Mouse (Mus musculus) liver, embryonic 11.5 days (tissue): ENCODE results near the gene Bfsp1. TPM values are rescaled to one million over a fixed set of nuclear protein-coding genes. Genes with fewer than 3 reads are reported as not detected.

Experiments
- ATAC-seq: fragments of 200-750 bp; cut with Nextera tagmentation; replicated peaks from 2 replicates; pipeline ENCODE4 v1.8.0; 2017; ENCODE audit warnings: moderate number of reproducible peaks, mild to moderate bottlenecking, moderate TSS enrichment, moderate library complexity; ENCODE audit not compliant: low FRiP score
- DNase-seq: peaks from one replicate; pipeline ENCODE4 v3.0.0-alpha.2; 2017; ENCODE audit warnings: low spot score
- H3K27ac ChIP-seq: fragments of 300-500 bp; sonication (generic); 2 replicates; pipeline ENCODE4 v1.5.1; 2014; ENCODE audit warnings: mild to moderate bottlenecking, low read depth, low read length, control low read depth
- H3K27me3 ChIP-seq: fragments of 300-500 bp; sonication (generic); replicated peaks from 2 replicates; pipeline ENCODE4 v1.6.1; 2014; ENCODE audit warnings: low read length, mixed read lengths; ENCODE audit not compliant: control insufficient read depth, insufficient read depth
- H3K36me3 ChIP-seq: fragments of 300-500 bp; sonication (generic); 2 replicates; pipeline ENCODE4 v1.6.1; 2014; ENCODE audit warnings: mild to moderate bottlenecking, low read length, moderate library complexity, mixed read lengths; ENCODE audit not compliant: control insufficient read depth, insufficient read depth
- H3K4me1 ChIP-seq: fragments of 300-500 bp; sonication (generic); replicated peaks from 2 replicates; pipeline ENCODE4 v1.6.1; 2014; ENCODE audit warnings: low read length, mixed read lengths; ENCODE audit not compliant: control insufficient read depth, insufficient read depth
- H3K4me2 ChIP-seq: fragments of 300-500 bp; sonication (generic); 2 replicates; pipeline ENCODE4 v1.6.1; 2014; ENCODE audit warnings: mild to moderate bottlenecking, control low read depth, moderate library complexity
- H3K4me3 ChIP-seq: fragments of 300-500 bp; sonication (generic); 2 replicates; pipeline ENCODE4 v1.5.1; 2014; ENCODE audit warnings: low read depth, low read length, control low read depth
- H3K9ac ChIP-seq: fragments of 300-500 bp; sonication (generic); 2 replicates; pipeline ENCODE4 v1.6.1; 2014; ENCODE audit warnings: low read depth, low read length, control low read depth
- H3K9me3 ChIP-seq: fragments of 300-500 bp; sonication (generic); 2 replicates; pipeline ENCODE4 v1.6.1; 2016; ENCODE audit warnings: low read length, inconsistent platforms, mixed read lengths; ENCODE audit not compliant: control insufficient read depth
- WGBS: fragments of 180-500 bp; shearing (Covaris S2); extraction: QIAGEN DNeasy Blood & Tissue Kit; methylation state at CpG from one replicate; pipeline ENCODE4 v1.1.7; 2014; 5-methylcytosine and 5-hydroxymethylcytosine counted together
- polyA plus RNA-seq: library from polyadenylated mRNA; unstranded; fragments of >200 nt; fragmentation: Nextera tagmentation; extraction: Ambion mirVana; gene quantifications from 2 replicates; pipeline ENCODE4 v1.2.1, GENCODE M21; 2014

Bfsp1 gene
- polyA plus RNA-seq, 1 experiment from 2014 or later = 0.45 TPM

DNA sequence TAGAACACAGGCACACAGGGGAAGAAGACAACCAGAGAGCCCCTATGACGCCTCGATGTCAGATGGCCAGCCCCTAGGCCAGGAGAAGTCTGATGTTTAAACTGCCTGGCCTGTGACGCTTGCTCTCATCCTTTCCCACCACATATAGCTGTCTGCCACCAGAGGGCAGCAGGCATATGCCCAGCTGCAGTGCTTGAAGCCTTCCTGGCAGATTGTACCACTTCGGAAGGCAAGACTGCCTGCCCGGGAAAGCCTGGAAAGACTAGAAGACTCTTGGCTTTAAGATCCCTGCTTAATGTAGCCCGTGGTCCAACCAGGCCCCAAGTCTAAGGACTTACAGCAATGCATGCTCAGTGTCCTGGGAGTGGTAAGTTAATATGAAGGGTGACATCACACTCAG is 4.4 kb upstream of the Bfsp1 start:
- no peak overlapping the region for H3K4me3 ChIP-seq
- no peak overlapping the region for H3K27ac ChIP-seq
- no peaks in the 10 kb centered on the region for H3K9me3 ChIP-seq
- peak; percentile 50; the same call in 1 of the 2 replicates for ATAC-seq
- peak; percentile 65 for DNase-seq
- H3K4me2 ChIP-seq = peak overlapping the region; percentile 24; the same call in 1 of the 2 replicates
- H3K4me1 ChIP-seq = peaks cover 28% of the 10 kb centered on the region
- 5% methylated on average over 6 of the region's 6 CpGs for WGBS
- H3K27me3 ChIP-seq = peaks cover 6% of the 10 kb centered on the region
- no peaks in the 10 kb centered on the region for H3K36me3 ChIP-seq
- H3K9ac ChIP-seq = no peak overlapping the region

DNA sequence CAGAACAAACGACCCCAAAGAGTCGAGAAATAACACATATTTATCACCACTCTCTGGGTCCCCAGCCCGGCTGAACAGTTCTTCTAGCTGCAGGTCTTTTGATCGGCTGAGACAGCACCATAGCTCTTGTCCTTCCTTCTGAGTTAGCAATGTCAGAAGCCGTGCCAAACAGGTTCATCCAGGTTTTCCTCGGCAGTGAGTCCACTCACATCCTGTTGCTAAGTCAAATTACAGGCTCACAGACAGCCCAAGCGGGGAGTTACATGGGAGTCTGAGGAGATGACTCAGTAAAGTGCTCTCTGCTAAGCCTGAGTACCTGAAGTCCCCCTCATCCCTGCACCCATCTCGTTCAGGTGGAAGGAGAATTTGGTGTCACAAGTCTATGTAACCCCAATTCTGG is 1.6 kb upstream of the Bfsp1 start:
- 63% methylated on average over 8 of the region's 8 CpGs for WGBS
- no peak for DNase-seq
- H3K9ac ChIP-seq = no peak overlapping the region
- peaks cover 5% of the 10 kb centered on the region; the same call in 1 of the 2 replicates for H3K4me1 ChIP-seq
- no peak overlapping the region for H3K4me2 ChIP-seq
- peaks cover 9% of the 10 kb centered on the region for H3K27me3 ChIP-seq
- H3K27ac ChIP-seq = no peak overlapping the region
- no peak for ATAC-seq
- H3K36me3 ChIP-seq = no peaks in the 10 kb centered on the region
- no peaks in the 10 kb centered on the region for H3K9me3 ChIP-seq
- no peak overlapping the region for H3K4me3 ChIP-seq

GRCm38 (mm10) chr2:143859166-143859565 is 3.8 kb downstream of the Bfsp1 start:
- DNase-seq (no peak), ATAC-seq (no peak)
- Histone ChIP-seq H3K4me3 (no peak overlapping the region), H3K4me1 (peaks cover 5% of the 10 kb centered on the region; the same call in 1 of the 2 replicates), H3K27me3 (peaks cover 12% of the 10 kb centered on the region), H3K4me2 (no peak overlapping the region), H3K9me3 (no peaks in the 10 kb centered on the region), H3K36me3 (no peaks in the 10 kb centered on the region), H3K27ac (no peak overlapping the region), H3K9ac (no peak overlapping the region)
- 90% methylated on average over 2 of the region's 2 CpGs for WGBS

- WGBS = 65% methylated on average over 4 of the region's 4 CpGs
- ATAC-seq (0 out of 2 replicates have a peak, but pooled peaks have one; percentile 17), DNase-seq (no peak)
- H3K27ac ChIP-seq = no peak overlapping the region
- no peaks in the 10 kb centered on the region for H3K9me3 ChIP-seq
- H3K4me2 ChIP-seq = no peak overlapping the region
- H3K36me3 ChIP-seq = no peaks in the 10 kb centered on the region
- H3K4me3 ChIP-seq = no peak overlapping the region
- no peaks in the 10 kb centered on the region for H3K27me3 ChIP-seq
- H3K9ac ChIP-seq = no peak overlapping the region
- no peaks in the 10 kb centered on the region for H3K4me1 ChIP-seq
These were observed 9.5 kb downstream of the Bfsp1 start for GRCm38 (mm10) chr2:143853447-143853846.

DNA sequence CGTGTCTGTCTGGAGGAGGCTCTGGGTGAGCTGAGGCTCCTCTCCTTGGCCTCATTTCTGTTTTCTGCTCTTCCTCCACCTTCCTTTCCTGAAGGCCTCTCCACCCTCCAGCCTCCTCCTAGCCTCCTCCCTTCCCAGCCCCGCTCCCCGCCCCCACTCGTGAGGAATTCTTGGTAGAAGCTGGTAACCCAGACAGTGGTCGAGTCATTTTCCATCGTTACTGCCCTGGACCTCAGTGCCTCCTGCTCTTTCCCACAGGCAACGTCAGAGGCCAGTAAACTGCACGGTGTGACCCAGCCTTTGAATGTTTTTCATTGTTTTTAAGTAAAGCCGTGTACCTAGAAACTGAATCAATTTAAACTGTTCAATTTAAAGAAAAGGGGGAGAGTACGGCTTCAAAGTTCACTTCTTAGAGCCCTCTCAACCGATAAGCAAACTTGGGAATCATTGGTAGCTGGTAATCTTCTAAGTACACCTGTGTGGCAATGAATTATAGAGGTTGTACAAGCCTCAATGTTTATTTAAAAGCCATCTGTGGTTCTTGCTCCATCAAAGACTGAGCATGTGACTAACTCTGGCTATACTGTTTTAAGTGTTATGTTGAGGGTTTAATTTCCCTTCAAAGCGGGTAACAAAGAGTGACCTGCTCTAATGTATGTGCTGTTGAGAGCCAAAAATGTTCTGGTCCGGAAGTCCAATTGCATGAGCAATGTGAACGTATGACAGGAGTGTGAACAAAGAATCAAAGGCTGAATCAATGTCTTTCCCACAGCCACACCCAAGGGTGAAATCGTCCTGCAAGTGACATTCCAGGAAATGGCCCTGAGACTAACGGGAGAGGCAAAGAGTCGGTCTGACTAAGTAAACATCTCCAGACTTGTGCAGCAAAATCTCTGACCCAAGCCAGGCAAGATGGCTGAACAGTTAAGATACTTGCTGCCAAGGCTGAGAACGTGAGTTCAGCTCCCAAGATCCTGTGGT is 10.4 kb downstream of the Bfsp1 start:
- DNase-seq (no peak), ATAC-seq (no peak)
- H3K27ac ChIP-seq = no peak overlapping the region
- no peak overlapping the region for H3K4me3 ChIP-seq
- no peak overlapping the region for H3K4me2 ChIP-seq
- WGBS = 57% methylated on average over 18 of the region's 18 CpGs
- no peaks in the 10 kb centered on the region for H3K9me3 ChIP-seq
- no peaks in the 10 kb centered on the region for H3K4me1 ChIP-seq
- no peaks in the 10 kb centered on the region for H3K36me3 ChIP-seq
- H3K27me3 ChIP-seq = no peaks in the 10 kb centered on the region
- no peak overlapping the region for H3K9ac ChIP-seq

GRCm38 (mm10) chr2:143851354-143852221 is 11.4 kb downstream of the Bfsp1 start:
- Histone ChIP-seq H3K27ac (no peak overlapping the region), H3K36me3 (no peaks in the 10 kb centered on the region), H3K9me3 (no peaks in the 10 kb centered on the region), H3K4me2 (no peak overlapping the region), H3K9ac (no peak overlapping the region), H3K27me3 (no peaks in the 10 kb centered on the region), H3K4me3 (no peak overlapping the region), H3K4me1 (0 out of 2 replicates have a peak, but pooled peaks cover 4% of the 10 kb centered on the region)
- DNase-seq = no peak
- 82% methylated on average over 12 of the region's 12 CpGs for WGBS
- no peak for ATAC-seq

GRCm38 (mm10) chr2:143847291-143847690 is 15.7 kb downstream of the Bfsp1 start:
- DNase-seq (no peak), ATAC-seq (no peak)
- Histone ChIP-seq H3K27ac (no peak overlapping the region), H3K4me3 (no peak overlapping the region), H3K9ac (no peak overlapping the region), H3K27me3 (no peaks in the 10 kb centered on the region), H3K4me1 (0 out of 2 replicates have a peak, but pooled peaks cover 5% of the 10 kb centered on the region), H3K9me3 (no peaks in the 10 kb centered on the region), H3K4me2 (no peak overlapping the region), H3K36me3 (no peaks in the 10 kb centered on the region)
- WGBS = 49% methylated on average over 3 of the region's 3 CpGs

DNA sequence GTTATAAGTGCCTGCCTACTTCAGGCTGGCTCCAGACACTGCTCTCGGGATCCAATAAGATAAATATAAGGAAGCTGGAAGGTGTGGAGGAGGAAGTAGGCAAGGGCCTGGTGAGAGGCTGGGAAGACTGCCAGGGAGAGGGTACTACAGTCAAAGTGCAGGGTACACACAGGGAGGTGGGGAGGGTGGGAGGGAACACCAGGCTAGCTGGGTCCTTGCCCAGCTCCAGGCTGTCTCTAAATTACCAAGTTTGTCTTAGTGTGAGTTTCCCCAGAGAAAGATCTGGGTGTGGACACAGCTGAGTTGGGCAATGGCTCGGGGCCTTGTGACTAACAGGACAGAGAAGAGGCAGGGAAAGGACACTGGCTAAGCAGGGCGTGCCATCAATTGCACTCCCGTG is 16.2 kb downstream of the Bfsp1 start:
- Histone ChIP-seq H3K27ac (no peak overlapping the region), H3K4me3 (no peak overlapping the region), H3K9ac (no peak overlapping the region), H3K4me1 (0 out of 2 replicates have a peak, but pooled peaks cover 5% of the 10 kb centered on the region), H3K27me3 (no peaks in the 10 kb centered on the region), H3K4me2 (no peak overlapping the region), H3K9me3 (no peaks in the 10 kb centered on the region), H3K36me3 (no peaks in the 10 kb centered on the region)
- WGBS = 57% methylated on average over 4 of the region's 4 CpGs
- ATAC-seq = no peak
- no peak for DNase-seq
